Mouse (Mus musculus): Measurements from ENCODE around the gene Eln. TPM values are rescaled to one million over a fixed set of nuclear protein-coding genes. Genes with fewer than 3 reads are reported as not detected.

Gene Eln
- polyA plus RNA-seq, 1 experiment from 2014 or later = 1,769 TPM

DNA sequence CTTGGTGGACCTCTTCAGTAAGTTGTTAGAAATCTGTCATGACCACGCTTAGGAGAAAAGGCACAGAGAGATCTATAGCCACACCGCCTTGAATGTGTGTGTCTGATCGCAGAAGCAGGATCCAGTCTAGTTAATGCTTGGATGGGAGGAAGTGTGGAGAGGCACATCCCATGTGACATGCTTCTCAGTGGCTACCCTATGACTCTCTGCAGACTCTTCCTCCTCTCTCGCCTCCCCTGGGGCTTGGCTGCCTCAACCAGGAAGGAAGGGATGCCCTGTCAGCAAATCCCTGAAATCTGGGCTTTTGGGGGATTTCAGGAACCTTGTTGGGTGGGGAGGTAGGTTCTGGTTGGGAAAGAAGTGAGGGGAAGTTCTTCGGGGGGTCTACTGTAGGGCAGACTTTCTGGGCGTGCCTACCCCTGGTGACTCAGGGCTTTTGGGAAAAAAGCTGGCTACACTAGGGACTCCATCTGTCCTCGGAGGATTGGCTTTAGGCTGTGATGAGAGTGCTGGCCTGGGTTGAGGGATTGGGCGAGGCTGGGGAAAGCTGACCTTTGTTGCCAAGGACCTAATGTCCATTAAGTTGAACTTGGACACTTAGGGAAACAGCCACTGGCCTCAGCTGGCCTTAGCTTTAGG, 20.0 kb downstream of the Eln start:
- no peak overlapping the region for H3K4me2 ChIP-seq (replicated peaks; ENCODE audit: low read depth, low read length)
- DNase-seq (ENCODE audit: low spot score) (no peak), ATAC-seq (no peak)
- no peak overlapping the region for H3K4me3 ChIP-seq (ENCODE audit: low read depth, low read length)
- no peaks in the 10 kb centered on the region for H3K9me3 ChIP-seq (ENCODE audit: low read length)
- no peaks in the 10 kb centered on the region for H3K27me3 ChIP-seq (replicated peaks; ENCODE audit: insufficient read depth, low read length)
- no peaks in the 10 kb centered on the region for H3K4me1 ChIP-seq (ENCODE audit: insufficient read depth, low read depth, low read length)
- H3K36me3 ChIP-seq (ENCODE audit: insufficient read depth, low read length) = 0 out of 2 replicates have a peak, but pooled peaks cover 13% of the 10 kb centered on the region
- 66% methylated on average over 8 of the region's 8 CpGs for WGBS
- no peak overlapping the region for H3K27ac ChIP-seq (ENCODE audit: low read length)
- no peak for TF ChIP-seq EP300 (IDR thresholded peaks at IDR 0.05)
- TF ChIP-seq CTCF (IDR thresholded peaks at IDR 0.05) = no peak
- no peak overlapping the region for H3K9ac ChIP-seq (replicated peaks; ENCODE audit: low read depth)

DNA sequence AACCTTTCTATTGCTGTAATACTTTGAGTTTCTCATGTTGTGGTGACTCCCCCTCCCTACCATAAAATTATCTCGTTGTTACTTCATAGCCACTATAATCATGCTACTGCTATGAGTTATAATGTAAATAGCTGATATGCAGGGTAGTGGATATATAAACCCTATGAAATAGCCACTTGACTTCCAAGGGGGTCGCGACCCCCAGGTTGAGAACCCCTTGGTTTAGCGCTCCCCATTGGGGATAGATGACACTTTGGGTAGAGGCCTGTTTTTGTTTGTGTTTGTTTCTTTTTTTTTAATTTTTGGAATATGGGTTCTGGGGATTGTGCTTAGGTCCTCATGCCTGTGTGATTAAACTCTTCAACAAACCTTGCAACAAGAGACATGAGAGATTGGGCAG, 21.8 kb downstream of the Eln start:
- H3K9me3 ChIP-seq (ENCODE audit: low read length) = no peaks in the 10 kb centered on the region
- no peaks in the 10 kb centered on the region for H3K27me3 ChIP-seq (replicated peaks; ENCODE audit: insufficient read depth, low read length)
- no peaks in the 10 kb centered on the region for H3K4me1 ChIP-seq (ENCODE audit: insufficient read depth, low read depth, low read length)
- H3K9ac ChIP-seq (replicated peaks; ENCODE audit: low read depth) = no peak overlapping the region
- TF ChIP-seq EP300 (IDR thresholded peaks at IDR 0.05) = no peak
- TF ChIP-seq CTCF (IDR thresholded peaks at IDR 0.05) = no peak
- H3K36me3 ChIP-seq (ENCODE audit: insufficient read depth, low read length) = 0 out of 2 replicates have a peak, but pooled peaks cover 7% of the 10 kb centered on the region
- no peak overlapping the region for H3K27ac ChIP-seq (ENCODE audit: low read length)
- DNase-seq (ENCODE audit: low spot score) (no peak), ATAC-seq (no peak)
- no peak overlapping the region for H3K4me2 ChIP-seq (replicated peaks; ENCODE audit: low read depth, low read length)
- WGBS = 58% methylated on average over 4 of the region's 4 CpGs
- no peak overlapping the region for H3K4me3 ChIP-seq (ENCODE audit: low read depth, low read length)

GRCm38 (mm10) chr5:134720058-134720457, 27.1 kb downstream of the Eln start:
- Histone ChIP-seq H3K9me3 (ENCODE audit: low read length) (no peaks in the 10 kb centered on the region), H3K27me3 (replicated peaks; ENCODE audit: insufficient read depth, low read length) (no peaks in the 10 kb centered on the region), H3K9ac (replicated peaks; ENCODE audit: low read depth) (no peak overlapping the region), H3K4me3 (ENCODE audit: low read depth, low read length) (no peak overlapping the region), H3K36me3 (ENCODE audit: insufficient read depth, low read length) (peaks cover 15% of the 10 kb centered on the region; the same call in 1 of the 2 replicates), H3K27ac (ENCODE audit: low read length) (no peak overlapping the region), H3K4me2 (replicated peaks; ENCODE audit: low read depth, low read length) (no peak overlapping the region), H3K4me1 (ENCODE audit: insufficient read depth, low read depth, low read length) (no peaks in the 10 kb centered on the region)
- DNase-seq (ENCODE audit: low spot score) (no peak), ATAC-seq (no peak)
- 39% methylated on average over 4 of the region's 4 CpGs for WGBS
- TF ChIP-seq CTCF (IDR thresholded peaks at IDR 0.05) (no peak), EP300 (IDR thresholded peaks at IDR 0.05) (no peak)

- DNase-seq (ENCODE audit: low spot score) (no peak), ATAC-seq (no peak)
- no peaks in the 10 kb centered on the region for H3K9me3 ChIP-seq (ENCODE audit: low read length)
- H3K4me2 ChIP-seq (replicated peaks; ENCODE audit: low read depth, low read length) = no peak overlapping the region
- TF ChIP-seq EP300 (IDR thresholded peaks at IDR 0.05) (no peak), CTCF (IDR thresholded peaks at IDR 0.05) (peak; percentile 23)
- no peaks in the 10 kb centered on the region for H3K4me1 ChIP-seq (ENCODE audit: insufficient read depth, low read depth, low read length)
- 66% methylated on average over 7 of the region's 7 CpGs for WGBS
- H3K27me3 ChIP-seq (replicated peaks; ENCODE audit: insufficient read depth, low read length) = no peaks in the 10 kb centered on the region
- H3K36me3 ChIP-seq (ENCODE audit: insufficient read depth, low read length) = peaks cover 11% of the 10 kb centered on the region
- no peak overlapping the region for H3K27ac ChIP-seq (ENCODE audit: low read length)
- H3K4me3 ChIP-seq (ENCODE audit: low read depth, low read length) = no peak overlapping the region
- no peak overlapping the region for H3K9ac ChIP-seq (replicated peaks; ENCODE audit: low read depth)
Observed at GRCm38 (mm10) chr5:134711076-134711475, 36.0 kb downstream of the Eln start.

- H3K9me3 ChIP-seq (ENCODE audit: low read length) = no peaks in the 10 kb centered on the region
- H3K4me2 ChIP-seq (replicated peaks; ENCODE audit: low read depth, low read length) = no peak overlapping the region
- H3K27me3 ChIP-seq (replicated peaks; ENCODE audit: insufficient read depth, low read length) = no peaks in the 10 kb centered on the region
- H3K4me3 ChIP-seq (ENCODE audit: low read depth, low read length) = no peak overlapping the region
- DNase-seq (ENCODE audit: low spot score) = no peak
- H3K27ac ChIP-seq (ENCODE audit: low read length) = no peak overlapping the region
- H3K4me1 ChIP-seq (ENCODE audit: insufficient read depth, low read depth, low read length) = no peaks in the 10 kb centered on the region
- no peak overlapping the region for H3K9ac ChIP-seq (replicated peaks; ENCODE audit: low read depth)
- H3K36me3 ChIP-seq (ENCODE audit: insufficient read depth, low read length) = peaks cover 8% of the 10 kb centered on the region
- WGBS = 22% methylated on average over 6 of the region's 6 CpGs
- peak; percentile 30 for ATAC-seq
- no peak for TF ChIP-seq CTCF (IDR thresholded peaks at IDR 0.05)
- no peak for TF ChIP-seq EP300 (IDR thresholded peaks at IDR 0.05)
Observed at GRCm38 (mm10) chr5:134709275-134709674, 37.8 kb downstream of the Eln start.

DNA sequence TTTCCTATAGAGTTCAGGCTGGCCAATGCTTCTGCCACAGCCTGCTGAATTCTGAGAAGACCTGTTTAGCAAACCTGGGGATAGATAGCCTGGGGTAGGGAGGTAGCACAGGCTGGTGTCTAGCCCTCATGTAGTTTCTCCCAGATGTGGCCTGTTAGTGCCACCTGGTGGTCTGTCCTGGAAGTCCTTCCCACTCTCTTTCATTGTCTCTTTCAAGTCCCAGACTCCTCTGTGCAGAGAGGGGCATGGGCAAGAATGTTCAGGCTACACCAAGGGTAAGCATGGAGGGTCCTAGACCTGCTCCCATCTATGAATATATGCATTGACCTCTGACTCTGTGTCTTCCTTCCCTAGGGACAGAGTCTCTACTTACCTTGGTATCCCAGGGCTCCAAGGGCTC, 43.0 kb downstream of the Eln start:
- Histone ChIP-seq H3K27me3 (replicated peaks; ENCODE audit: insufficient read depth, low read length) (no peaks in the 10 kb centered on the region), H3K9me3 (ENCODE audit: low read length) (no peaks in the 10 kb centered on the region), H3K27ac (ENCODE audit: low read length) (no peak overlapping the region), H3K4me1 (ENCODE audit: insufficient read depth, low read depth, low read length) (no peaks in the 10 kb centered on the region), H3K9ac (replicated peaks; ENCODE audit: low read depth) (no peak overlapping the region), H3K4me3 (ENCODE audit: low read depth, low read length) (no peak overlapping the region), H3K36me3 (ENCODE audit: insufficient read depth, low read length) (no peaks in the 10 kb centered on the region), H3K4me2 (replicated peaks; ENCODE audit: low read depth, low read length) (no peak overlapping the region)
- peak; percentile 25; the same call in 1 of the 2 replicates for ATAC-seq
- no peak for TF ChIP-seq EP300 (IDR thresholded peaks at IDR 0.05)
- TF ChIP-seq CTCF (IDR thresholded peaks at IDR 0.05) = peak; percentile 94
- DNase-seq (ENCODE audit: low spot score) = peak; percentile 76
